Mouse (Mus musculus): Measurements from ENCODE around the gene Zscan20. TPM values are rescaled to one million over a fixed set of nuclear protein-coding genes. Genes with fewer than 3 reads are reported as not detected.

The Zscan20 gene
- 1.00 and 1.2 TPM in 2 replicates for total RNA-seq (2023)

GRCm38 (mm10) chr4:128609925-128610402, at the start of gene Zscan20:
Gene Zscan20 (minus strand): TSS chr4:128610098.

GRCm38 (mm10) chr4:128654505-128655381, 44.8 kb upstream of the Zscan20 start, which contains the start of gene Phc2:
Gene Phc2 (plus strand): TSS chr4:128654702.

GRCm38 (mm10) chr4:128618246-128618911, 8.5 kb upstream of the Zscan20 start, which contains the start of gene Tlr12:
Gene Tlr12 (minus strand): TSS chr4:128618619.

Other genes with a start within 250 kb of the Zscan20 start
- gene Tlr12, start 8.5 kb upstream of the Zscan20 start, total RNA-seq (2023), result not detected in 2 replicates
- gene Phc2, start 44.6 kb upstream of the Zscan20 start, total RNA-seq (2023), result 29.7 and 31.8 TPM in 2 replicates
- 0.18 and 0.41 TPM in 2 replicates for gene A3galt2, start 145.3 kb upstream of the Zscan20 start, total RNA-seq (2023)
- gene Zfp362, start 195.9 kb upstream of the Zscan20 start, total RNA-seq (2023), result 5.9 and 6.4 TPM in 2 replicates

Data from neutrophil, adult 65 days (primary cell).